Mouse (Mus musculus): ENCODE results near the gene Tfap2e. TPM values are rescaled to one million over a fixed set of nuclear protein-coding genes. Genes with fewer than 3 reads are reported as not detected.

Gene Tfap2e
- total RNA-seq, 1 experiment from 2014 or later: not detected

DNA sequence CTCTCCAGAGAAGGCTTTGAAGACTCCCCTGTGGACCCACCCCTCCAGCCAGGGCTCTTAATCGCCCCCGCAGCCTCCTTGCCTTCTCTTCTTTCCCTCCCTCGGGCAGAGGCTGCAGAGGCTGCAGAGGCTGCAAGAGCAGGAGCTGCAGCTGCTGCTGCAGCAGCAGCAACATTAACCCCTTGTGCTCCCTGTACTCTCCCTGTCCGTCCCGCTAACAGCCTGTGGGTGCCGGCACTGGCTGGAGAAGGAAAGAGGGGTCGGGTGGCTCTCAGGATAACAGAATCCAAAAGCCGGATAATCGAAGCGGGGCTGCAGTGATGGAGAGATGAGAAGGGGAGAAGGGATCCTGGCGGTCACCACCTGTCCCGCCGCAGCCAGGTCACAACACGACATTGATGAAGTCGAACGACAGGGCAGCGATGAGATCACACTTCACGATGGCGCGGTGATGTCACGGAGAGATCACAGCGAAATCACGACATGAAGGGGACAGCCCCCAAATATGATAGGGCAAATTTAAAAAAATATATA is 16.6 kb upstream of the Tfap2e start:
- peak; percentile 3; the same call in 1 of the 2 replicates for ATAC-seq (ENCODE audit: extremely low read depth, insufficient number of reproducible peaks, low FRiP score, poor library complexity, severe bottlenecking)

DNA sequence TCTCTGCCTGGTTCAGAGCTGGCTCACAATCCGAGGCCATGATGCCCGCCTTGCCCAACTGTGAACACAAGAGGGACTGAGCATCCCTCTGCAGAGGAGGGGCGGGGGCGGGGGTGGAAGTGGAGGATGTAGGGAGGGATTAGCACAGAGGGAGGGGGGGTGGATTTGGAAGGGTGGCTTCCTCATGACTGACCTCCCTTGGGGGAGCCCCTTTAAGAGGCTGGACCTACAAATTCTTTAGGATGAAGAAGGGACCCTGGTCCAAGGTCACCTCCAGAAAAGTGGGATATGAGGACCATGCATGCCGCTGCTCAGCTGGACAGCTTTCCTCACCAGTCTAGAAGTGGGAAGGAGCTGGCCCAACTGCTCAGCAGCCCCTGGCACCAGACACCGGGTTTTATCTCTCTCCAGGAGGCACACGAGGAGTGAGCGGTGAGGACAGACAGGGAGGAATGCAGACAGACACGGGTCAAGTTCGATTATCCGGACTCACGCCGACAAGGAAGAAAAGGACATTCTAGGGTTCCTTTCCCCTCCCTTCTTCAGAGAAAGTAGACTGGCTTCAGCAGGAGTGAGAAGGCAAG is 16.1 kb upstream of the Tfap2e start:
- ATAC-seq (ENCODE audit: extremely low read depth, insufficient number of reproducible peaks, low FRiP score, poor library complexity, severe bottlenecking): no peak

DNA sequence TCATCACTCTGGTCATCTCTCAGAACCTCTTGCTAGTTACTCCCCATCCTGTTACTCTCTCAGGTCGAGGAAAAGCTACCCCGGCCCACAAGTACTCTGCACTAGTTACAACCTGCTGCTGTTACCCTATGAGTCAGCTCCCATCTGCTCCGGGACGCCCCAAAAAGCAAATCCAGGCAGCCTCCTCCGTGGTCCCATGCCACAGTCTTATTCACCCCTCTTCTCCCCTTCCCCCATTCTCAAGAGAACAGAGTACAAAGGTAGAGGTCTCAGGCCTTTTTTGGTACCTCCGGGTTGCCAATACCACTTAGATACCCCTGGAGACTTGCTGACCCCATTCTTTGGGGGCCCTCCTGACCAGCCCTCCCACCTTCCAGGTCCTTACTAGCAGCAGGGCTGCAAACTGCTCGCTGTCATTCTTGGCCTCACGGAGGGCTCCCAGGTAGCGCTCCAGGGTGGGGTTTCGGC is 15.6 kb upstream of the Tfap2e start:
- ATAC-seq (ENCODE audit: extremely low read depth, insufficient number of reproducible peaks, low FRiP score, poor library complexity, severe bottlenecking): no peak

DNA sequence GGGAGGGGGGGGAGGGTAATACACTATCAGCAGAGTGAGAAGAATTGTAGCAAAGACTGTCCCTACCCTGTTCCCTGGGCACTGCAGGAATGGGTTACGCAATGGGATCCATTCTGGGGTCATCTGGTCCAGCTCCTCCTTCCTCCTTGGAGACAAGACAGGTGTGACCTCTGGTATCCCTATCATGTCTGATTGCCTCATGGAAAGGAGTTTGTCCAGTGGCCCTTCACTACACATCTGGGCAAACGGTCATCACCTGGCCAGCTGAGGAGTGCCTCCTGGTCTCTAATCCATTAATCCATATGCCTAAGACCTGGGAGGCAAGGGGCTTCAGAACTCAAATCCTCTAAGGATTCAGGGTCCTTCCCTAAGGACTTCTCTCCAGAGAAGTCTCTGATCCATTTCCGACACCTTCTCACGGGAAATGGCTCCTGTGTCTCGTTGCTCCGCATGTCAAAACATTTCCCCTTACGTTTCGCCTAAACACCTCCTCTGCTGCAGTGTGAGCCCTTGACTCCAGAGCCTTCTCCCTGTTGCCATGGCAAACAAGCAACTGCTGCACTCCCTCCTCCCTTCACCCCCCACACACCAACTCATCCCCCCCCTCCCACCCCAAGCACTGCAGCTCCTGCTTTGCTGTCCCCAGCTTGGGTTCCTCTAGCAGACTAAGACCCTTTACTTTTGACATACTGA is 15.0 kb upstream of the Tfap2e start:
- ATAC-seq (ENCODE audit: extremely low read depth, insufficient number of reproducible peaks, low FRiP score, poor library complexity, severe bottlenecking): no peak

DNA sequence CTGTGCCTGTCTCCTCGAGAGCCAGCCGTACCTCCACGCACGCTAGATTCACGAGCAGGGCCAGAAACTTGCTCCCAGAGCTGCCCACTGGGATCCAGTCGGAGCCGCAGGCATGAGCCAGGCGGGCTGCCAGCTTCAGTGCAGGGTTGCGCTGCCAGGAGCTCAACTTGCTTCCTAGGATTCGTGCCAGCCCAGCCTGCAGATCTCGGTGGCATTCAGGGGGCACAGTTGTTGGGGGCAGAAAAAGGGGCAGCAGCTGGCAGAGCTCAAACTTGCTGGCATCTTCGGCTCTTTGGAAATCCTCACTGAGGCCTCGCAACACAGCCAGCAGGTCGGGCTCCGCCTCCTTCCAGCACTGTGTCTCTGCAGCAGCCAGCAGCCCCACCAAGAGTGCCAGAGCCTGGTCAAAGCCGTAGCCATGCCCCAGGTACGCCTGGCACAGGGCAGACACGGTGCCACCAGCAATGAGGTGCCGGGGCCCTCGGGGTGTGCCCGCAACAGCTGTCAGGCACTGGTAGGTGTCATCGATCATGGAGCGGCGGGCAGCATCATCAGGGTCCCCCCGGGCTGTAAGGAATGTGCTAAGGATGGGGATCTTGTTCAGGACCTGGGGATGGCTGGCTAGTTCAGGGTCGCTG is 14.1 kb upstream of the Tfap2e start:
- no peak for ATAC-seq (ENCODE audit: extremely low read depth, insufficient number of reproducible peaks, low FRiP score, poor library complexity, severe bottlenecking)

DNA sequence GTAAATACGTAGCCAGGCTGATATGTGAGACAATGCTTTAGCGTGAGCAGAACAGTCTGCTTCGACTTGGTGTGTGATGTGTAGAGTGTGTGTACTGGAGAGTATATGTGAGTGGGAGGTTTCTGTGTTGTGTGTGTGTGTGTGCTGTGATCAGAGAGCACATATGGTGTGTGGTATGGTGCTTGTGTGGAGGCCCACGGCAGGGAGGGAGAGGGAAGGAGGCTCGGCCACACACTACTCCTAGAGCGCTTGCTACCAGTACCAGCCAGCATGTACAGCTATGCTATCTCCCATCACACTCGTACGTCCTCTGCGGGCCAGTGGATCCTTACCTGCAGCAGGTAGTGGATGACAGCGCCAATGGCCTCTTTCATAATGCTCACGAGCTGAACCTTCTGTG is 13.5 kb upstream of the Tfap2e start:
- no peak for ATAC-seq (ENCODE audit: extremely low read depth, insufficient number of reproducible peaks, low FRiP score, poor library complexity, severe bottlenecking)

DNA sequence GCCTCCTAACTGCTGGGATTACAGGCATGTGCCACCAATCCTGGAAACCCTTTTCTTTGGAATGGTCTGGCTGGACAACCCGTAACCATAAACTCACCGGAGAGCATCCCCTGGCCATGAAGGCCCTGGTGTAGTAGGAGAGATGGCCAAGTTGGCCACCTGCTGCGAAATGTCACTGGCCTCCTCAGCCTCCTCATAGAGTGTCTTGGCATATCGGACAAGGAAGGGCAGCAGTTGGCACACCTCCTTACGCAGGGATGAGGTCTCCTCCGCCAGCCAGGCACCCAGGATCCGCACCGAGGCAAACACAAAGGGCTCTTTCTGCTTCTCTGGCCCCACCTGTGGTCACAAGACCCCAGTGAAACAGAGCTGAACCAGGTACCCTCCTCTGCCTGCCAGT is 12.3 kb upstream of the Tfap2e start:
- ATAC-seq (ENCODE audit: extremely low read depth, insufficient number of reproducible peaks, low FRiP score, poor library complexity, severe bottlenecking): no peak

DNA sequence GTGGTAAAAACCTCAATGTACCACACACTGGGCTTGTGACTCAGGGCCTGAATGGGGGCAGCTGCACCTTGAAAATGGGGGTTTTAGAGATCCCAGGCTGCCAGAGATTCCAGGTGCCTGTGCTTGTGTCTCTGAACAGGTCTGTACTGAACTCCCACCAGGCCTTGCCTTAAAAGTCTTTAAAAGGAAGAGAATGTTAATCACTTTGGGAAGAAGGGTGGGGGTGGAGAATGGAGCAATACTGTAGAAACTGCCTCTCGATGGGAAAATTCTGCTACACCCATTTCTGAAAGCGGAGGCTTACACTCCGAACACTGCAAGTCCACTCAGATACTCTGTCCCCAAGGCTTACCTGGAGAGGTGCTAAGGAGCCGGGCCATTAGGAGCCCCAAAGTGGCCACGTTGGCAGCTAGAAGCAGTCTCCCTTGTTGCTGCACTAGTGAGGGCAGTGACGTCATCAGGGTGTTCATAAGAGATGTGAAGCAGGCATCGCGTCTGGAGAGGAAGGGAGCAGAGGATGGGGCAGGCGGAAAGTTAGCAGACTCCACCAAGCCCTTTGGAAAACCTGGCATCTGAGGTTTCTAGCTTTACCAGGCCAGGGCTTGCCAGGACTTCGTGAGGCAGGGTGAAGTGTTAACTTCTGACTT is 10.3 kb upstream of the Tfap2e start:
- no peak for ATAC-seq (ENCODE audit: extremely low read depth, insufficient number of reproducible peaks, low FRiP score, poor library complexity, severe bottlenecking)

DNA sequence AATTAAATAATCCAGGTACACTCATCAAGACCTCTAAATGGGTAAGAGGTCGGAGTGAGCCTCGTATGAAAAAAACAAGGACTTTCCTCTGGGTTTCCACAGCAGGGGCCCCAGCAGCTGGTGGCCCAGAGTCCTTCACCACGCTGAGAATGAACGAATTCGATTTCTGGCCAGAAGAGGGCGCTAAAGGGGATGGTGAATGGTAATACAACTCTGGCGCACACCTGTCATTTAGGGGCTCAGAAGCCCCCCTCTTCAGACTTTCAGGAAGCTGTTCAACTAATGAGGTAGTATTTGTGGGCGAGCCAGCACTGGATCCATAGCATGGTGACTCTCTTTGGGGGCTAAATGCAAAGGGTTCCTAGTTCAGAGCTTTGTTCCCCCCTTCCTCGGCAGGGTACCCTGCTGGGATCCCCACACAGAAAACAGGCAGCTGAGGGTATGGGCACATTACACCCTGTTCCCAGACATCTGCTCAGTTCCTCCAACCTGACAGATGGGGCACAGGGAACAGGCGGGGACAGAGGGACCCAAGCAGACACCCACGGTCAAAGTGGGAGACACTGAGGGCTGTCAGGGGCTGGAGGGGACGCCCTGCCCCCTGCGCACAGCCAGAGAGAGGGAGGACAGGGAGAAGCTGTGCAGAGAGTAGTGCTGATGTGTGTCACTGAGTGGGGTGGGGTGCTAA is 9.6 kb upstream of the Tfap2e start:
- ATAC-seq (ENCODE audit: extremely low read depth, insufficient number of reproducible peaks, low FRiP score, poor library complexity, severe bottlenecking): no peak

DNA sequence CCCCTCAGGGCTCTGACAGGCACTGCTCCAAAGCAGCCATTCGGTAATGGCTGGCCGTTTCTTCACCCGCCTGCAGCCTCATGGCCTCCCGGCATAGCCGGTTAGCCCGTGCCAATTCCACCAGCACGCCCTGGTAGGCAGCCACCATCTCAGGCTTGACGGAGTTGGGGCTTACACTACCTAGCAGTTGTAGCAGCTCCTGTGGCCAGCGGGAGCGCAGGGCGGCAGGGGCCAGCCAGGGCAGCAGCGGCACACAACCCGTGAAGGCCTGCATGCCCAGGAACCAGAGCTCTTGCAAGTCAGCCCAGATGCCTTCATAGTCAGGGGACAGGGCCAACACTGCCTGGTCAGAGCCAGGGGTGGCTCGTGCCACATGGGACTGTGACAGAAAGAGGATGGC is 8.8 kb upstream of the Tfap2e start:
- no peak for ATAC-seq (ENCODE audit: extremely low read depth, insufficient number of reproducible peaks, low FRiP score, poor library complexity, severe bottlenecking)

DNA sequence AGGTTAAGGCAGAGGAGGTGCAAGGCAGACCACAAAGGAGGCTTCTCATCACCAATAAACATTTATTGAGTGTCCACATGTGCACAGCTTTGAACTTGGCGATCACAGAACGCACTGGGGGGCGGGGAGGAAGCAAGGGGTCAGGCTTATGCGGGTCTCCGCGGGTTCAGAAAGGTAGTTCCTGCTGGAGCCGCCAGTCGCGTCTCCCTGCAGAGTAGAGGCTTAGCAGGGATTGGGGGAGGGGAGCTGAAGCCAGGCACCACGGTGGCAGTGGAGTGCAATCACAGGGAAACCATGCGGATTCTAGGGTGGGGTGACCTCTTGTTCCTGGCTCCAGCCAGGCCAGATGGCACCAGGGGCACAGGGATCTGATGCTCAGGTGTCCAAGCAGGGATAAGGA is 7.7 kb upstream of the Tfap2e start:
- ATAC-seq (ENCODE audit: extremely low read depth, insufficient number of reproducible peaks, low FRiP score, poor library complexity, severe bottlenecking): no peak

DNA sequence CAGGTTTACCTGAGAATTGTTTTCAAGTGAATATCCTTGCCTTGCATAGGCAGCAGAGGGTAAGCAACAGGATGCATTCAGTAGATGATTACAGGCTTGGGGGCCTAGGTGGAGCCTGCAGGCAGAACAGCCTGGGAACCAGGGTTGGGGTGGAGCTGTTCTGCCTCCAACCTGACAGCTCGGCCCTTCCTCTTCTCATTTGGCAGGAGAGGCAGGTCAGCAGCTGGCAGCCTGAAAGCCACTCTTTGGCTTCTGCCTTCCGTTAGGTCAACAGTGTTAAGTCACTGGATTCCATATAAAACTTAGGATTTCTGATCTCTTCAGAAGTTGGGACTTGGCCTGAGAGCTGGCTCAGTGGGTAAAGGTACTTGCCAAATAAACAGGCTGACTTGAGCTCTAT is 6.9 kb upstream of the Tfap2e start:
- no peak for ATAC-seq (ENCODE audit: extremely low read depth, insufficient number of reproducible peaks, low FRiP score, poor library complexity, severe bottlenecking)

DNA sequence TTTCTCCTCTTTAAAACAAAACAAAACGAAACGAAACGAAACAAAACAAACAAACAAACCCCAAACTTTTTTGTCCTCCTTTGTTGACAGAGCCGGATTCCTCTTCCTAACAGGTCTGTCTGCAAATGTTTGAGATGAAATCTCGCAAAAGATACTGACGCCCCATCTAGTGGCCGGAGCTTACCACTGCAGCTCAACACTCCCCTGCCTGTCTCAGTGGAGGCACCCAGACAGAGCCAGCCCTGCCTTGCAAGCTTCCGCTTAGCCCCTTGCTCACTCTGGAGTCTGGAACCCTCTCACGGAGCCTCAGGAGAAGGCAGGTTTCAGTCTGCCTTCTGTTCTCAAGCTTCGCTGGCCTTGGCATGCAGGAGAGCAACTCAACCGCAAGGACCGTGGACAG is 5.4 kb upstream of the Tfap2e start:
- ATAC-seq (ENCODE audit: extremely low read depth, insufficient number of reproducible peaks, low FRiP score, poor library complexity, severe bottlenecking): peak; percentile 81

DNA sequence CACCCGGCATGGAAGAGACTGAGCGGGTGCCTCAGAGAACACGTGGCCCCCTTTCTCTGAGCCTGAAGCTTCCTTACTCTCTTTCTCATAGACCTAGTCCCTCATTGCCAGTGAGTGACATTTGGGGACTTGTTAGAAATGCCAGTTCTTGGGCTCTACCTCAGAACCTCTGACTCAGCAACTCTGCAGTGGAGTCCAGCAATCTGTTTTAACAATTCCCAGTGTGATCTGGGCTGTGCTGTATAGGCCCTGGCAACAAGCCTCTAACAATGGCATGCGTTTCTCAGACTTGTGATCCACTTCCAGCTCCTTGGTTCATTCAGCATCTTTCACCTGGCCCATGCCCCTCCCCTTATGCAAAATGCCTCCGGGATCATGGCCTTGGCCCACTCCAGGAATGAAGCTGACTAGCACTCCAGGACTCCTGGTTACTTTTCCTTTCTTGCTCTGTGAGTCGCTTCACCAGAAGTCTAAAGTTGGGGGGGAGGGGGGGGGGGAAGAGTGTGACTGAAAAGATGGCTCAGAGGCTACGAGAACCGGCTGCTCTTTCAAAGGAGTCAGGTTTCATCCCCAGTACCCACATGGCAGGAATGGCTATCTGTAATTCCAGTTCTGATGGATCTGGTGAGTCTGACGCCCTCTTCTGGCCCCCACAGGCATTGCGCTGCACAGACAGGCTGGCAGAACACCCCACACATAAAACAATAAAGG is 4.1 kb upstream of the Tfap2e start:
- ATAC-seq (ENCODE audit: extremely low read depth, insufficient number of reproducible peaks, low FRiP score, poor library complexity, severe bottlenecking): no peak

DNA sequence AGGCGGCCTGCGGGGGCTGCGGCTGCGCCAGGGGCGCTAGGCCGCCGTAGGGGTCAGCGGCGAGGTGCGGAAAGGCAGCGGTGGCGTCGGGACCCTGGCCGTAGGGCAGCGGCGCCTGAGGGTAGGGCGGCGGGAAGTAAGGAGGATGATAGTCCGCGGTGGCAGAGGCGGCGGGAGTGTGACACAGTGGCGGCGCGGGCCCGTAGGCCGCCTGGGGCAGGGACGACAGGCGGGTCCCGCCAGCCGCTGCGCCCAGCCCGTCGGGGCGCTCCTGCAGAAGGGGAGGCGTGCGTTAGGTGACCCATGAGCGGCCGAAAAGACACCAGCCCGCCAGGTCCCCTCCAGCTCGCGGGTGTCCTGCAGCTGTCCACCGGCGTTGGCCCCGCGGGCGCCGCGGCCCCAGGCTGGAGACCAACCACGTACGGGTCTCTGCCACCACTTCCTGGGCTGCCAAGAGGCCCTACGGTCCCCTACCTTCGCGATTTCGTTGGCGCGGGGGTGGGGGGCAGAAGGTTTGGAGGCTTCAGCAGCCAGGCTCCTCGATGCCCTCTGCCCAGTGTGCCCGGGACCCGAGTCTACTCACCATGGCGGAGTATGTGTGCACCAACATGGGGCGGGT is 549 bp downstream of the Tfap2e start:
- ATAC-seq (ENCODE audit: extremely low read depth, insufficient number of reproducible peaks, low FRiP score, poor library complexity, severe bottlenecking): no peak

DNA sequence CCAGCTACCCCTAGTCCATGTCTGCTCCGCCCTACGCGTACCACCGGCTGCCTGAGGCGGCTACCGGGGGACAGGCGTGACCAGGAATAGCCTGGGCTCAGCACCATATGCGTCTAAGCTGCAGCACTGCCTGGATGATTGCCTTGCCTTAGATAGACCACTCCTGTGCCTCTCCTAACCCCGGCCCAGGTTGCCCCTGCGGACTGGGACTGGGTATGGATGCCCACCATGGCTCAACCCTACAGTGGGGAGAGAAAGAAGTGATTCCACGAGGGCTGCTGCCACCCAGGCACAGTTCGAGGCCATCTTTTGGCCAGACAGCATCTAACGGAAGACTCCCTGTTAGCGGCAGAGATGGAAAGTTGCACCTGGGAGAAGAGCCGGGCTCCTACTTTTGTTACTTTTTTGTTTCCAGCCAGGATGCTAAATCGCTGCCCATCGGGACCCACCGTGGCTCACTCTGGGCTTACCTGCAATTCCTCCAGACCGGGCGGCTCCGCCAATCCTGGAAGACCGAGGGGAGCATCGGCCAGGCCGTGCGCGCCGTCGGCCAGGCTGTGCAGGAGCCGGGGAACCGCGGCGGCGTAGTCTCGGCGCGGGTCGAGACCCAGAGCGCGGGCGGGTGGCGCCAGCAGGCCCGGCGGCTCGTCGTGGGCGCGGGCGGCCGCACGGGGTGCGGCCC is 1.2 kb downstream of the Tfap2e start:
- no peak for ATAC-seq (ENCODE audit: extremely low read depth, insufficient number of reproducible peaks, low FRiP score, poor library complexity, severe bottlenecking)

DNA sequence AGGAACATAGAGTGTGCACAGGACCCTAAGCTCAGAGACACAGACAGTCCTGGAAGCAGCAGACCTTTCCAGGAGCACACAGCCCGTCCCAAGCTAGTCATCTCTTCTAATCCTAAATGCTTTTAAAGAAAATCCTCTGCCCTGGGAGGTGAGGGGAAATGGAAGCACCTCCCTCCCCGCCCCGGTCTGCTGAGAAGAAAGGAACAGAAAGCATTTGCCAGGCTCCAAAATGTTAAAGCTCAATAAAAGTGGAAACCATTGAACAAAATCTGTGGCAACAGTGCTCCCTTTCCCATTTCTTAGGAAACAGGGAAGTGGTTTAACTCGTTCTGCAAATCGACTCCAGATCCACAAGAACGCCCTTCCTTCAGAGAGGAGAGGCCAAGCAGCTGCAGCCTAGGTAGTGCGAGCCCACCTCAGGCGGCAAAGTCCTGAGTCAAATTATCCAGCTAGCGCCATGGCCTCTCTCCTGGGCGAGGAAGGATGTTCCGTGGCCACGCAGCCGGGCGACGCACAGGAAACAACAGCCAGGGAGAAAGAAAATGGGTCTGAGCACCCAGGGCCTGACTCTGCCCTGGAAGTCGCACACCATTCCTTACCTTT is 1.9 kb downstream of the Tfap2e start:
- no peak for ATAC-seq (ENCODE audit: extremely low read depth, insufficient number of reproducible peaks, low FRiP score, poor library complexity, severe bottlenecking)
